22 mouse cellular contexts compared by ENCODE assay signal in genomic region chr8:128549738-128550137, GRCm38 (mm10).
A peak's percentile ranks its signal among the peaks of the same experiment; 100 is the strongest.
DNase-seq lines count a peak whose midpoint lies in the region; ATAC-seq and TF ChIP-seq lines count a peak whose summit lies in the region.
"Had no signal": no experiment of that assay in that cellular context is flagged by ENCODE, and none has a peak within 500 bp of the region (broad histone marks: within the 10 kb centered on the region; RNA-seq: fewer than 3 reads in every experiment).

No protein-coding gene starts in this region.

- no peaks in the 10 kb centered on the region for H3K27me3 ChIP-seq in midbrain, embryonic 11.5 days (ENCODE audit: control insufficient read depth, insufficient read depth, low read length)
- no peaks in the 10 kb centered on the region for H3K27me3 ChIP-seq in midbrain, postnatal 0 days (ENCODE audit: insufficient read depth, low read length)
- no peaks in the 10 kb centered on the region for H3K27me3 ChIP-seq in midbrain, embryonic 16.5 days (ENCODE audit: control insufficient read depth, insufficient read depth, low read depth, low read length)
- H3K27me3 ChIP-seq: embryonic facial prominence, embryonic 13.5 days; forebrain, embryonic 12.5 days; heart, embryonic 13.5 days; hindbrain, embryonic 12.5 days had no signal

- H3K9ac ChIP-seq in midbrain, embryonic 11.5 days (ENCODE audit: low read length): no peak overlapping the region
- no peak overlapping the region for H3K9ac ChIP-seq in midbrain, postnatal 0 days (replicated peaks; ENCODE audit: low read length, poor library complexity, severe bottlenecking)
- H3K9ac ChIP-seq in midbrain, embryonic 16.5 days (ENCODE audit: low read depth, low read length): no peak overlapping the region
- H3K9ac ChIP-seq: embryonic facial prominence, embryonic 13.5 days; forebrain, embryonic 12.5 days; heart, embryonic 13.5 days; hindbrain, embryonic 12.5 days had no signal

- H3K36me3 ChIP-seq in midbrain, embryonic 11.5 days (ENCODE audit: control insufficient read depth, insufficient read depth, low read length): no peaks in the 10 kb centered on the region
- no peaks in the 10 kb centered on the region for H3K36me3 ChIP-seq in midbrain, postnatal 0 days (ENCODE audit: insufficient read depth, low read length)
- H3K36me3 ChIP-seq in midbrain, embryonic 16.5 days (ENCODE audit: control insufficient read depth, insufficient read depth, low read length): no peaks in the 10 kb centered on the region
- H3K36me3 ChIP-seq: embryonic facial prominence, embryonic 13.5 days; forebrain, embryonic 12.5 days; G1E; heart, embryonic 13.5 days; hindbrain, embryonic 12.5 days had no signal

- DNase-seq in midbrain, embryonic 11.5 days (ENCODE audit: low spot score, missing footprints): peak; percentile 61
- DNase-seq in midbrain, postnatal 0 days (ENCODE audit: low spot score): no peak
- peak; percentile 94 for DNase-seq in induced T-regulatory cell, adult 2 months (ENCODE audit: low read depth)
- DNase-seq in naive thymus-derived CD4-positive, alpha-beta T cell, adult 2 months (ENCODE audit: low read depth): peak; percentile 40
- no peak for DNase-seq in layer of hippocampus, postnatal 14 days (ENCODE audit: low spot score in 2 of 2)
- no peak for DNase-seq in layer of hippocampus, adult 8-10 months (ENCODE audit: low spot score in 2 of 2)
- DNase-seq: adrenal gland, postnatal 25 days; B cell, adult 2 months; cerebellum, adult 18-20 months; cerebellum, adult 9-11 months; cerebellum, postnatal 36 days; gastrocnemius, postnatal 36 days; heart, adult 11 months; heart, postnatal 4 days had no signal

- no peak for ATAC-seq in midbrain, embryonic 11.5 days (ENCODE audit: low FRiP score)
- no peak for ATAC-seq in midbrain, postnatal 0 days (ENCODE audit: low FRiP score)
- ATAC-seq in midbrain, embryonic 16.5 days: no peak
- ATAC-seq: forebrain, embryonic 16.5 days; hindbrain, embryonic 16.5 days had no signal

- no peaks in the 10 kb centered on the region for H3K9me3 ChIP-seq in midbrain, embryonic 11.5 days (ENCODE audit: control insufficient read depth, low read length)
- no peaks in the 10 kb centered on the region for H3K9me3 ChIP-seq in midbrain, postnatal 0 days (ENCODE audit: low read length)
- no peaks in the 10 kb centered on the region for H3K9me3 ChIP-seq in midbrain, embryonic 16.5 days (replicated peaks; ENCODE audit: control insufficient read depth, low read length, poor library complexity, severe bottlenecking)
- H3K9me3 ChIP-seq: embryonic facial prominence, embryonic 13.5 days; forebrain, embryonic 12.5 days; G1E; heart, embryonic 13.5 days; hindbrain, embryonic 12.5 days had no signal

- no peak overlapping the region for H3K4me3 ChIP-seq in midbrain, embryonic 11.5 days (ENCODE audit: low read depth, low read length)
- no peak overlapping the region for H3K4me3 ChIP-seq in midbrain, postnatal 0 days (ENCODE audit: low read depth, low read length)
- no peak overlapping the region for H3K4me3 ChIP-seq in midbrain, embryonic 16.5 days (ENCODE audit: low read depth, low read length)
- H3K4me3 ChIP-seq: embryonic facial prominence, embryonic 13.5 days; forebrain, embryonic 12.5 days; heart, embryonic 13.5 days; hindbrain, embryonic 12.5 days had no signal

- H3K27ac ChIP-seq in midbrain, embryonic 11.5 days (ENCODE audit: low read depth, low read length): no peak overlapping the region
- no peak overlapping the region for H3K27ac ChIP-seq in midbrain, postnatal 0 days (ENCODE audit: low read depth, low read length)
- no peak overlapping the region for H3K27ac ChIP-seq in midbrain, embryonic 16.5 days (ENCODE audit: low read length)
- H3K27ac ChIP-seq: embryonic facial prominence, embryonic 13.5 days; forebrain, embryonic 12.5 days; heart, embryonic 13.5 days; hindbrain, embryonic 12.5 days had no signal

- TF ChIP-seq CTCF in midbrain, postnatal 0 days (IDR thresholded peaks at IDR 0.05): no peak

- WGBS in midbrain, embryonic 11.5 days: 84% methylated on average over 5 of the region's 5 CpGs
- WGBS in midbrain, postnatal 0 days: 94% methylated on average over 5 of the region's 5 CpGs
- WGBS in midbrain, embryonic 16.5 days: 96% methylated on average over 5 of the region's 5 CpGs

- H3K4me1 ChIP-seq in midbrain, embryonic 11.5 days (ENCODE audit: control insufficient read depth, insufficient read depth, low read length): no peaks in the 10 kb centered on the region
- no peaks in the 10 kb centered on the region for H3K4me1 ChIP-seq in midbrain, postnatal 0 days (ENCODE audit: insufficient read depth, low read length)
- no peaks in the 10 kb centered on the region for H3K4me1 ChIP-seq in midbrain, embryonic 16.5 days (ENCODE audit: control insufficient read depth, insufficient read depth, low read length)
- H3K4me1 ChIP-seq: forebrain, embryonic 12.5 days; hindbrain, embryonic 12.5 days had no signal

- no peak overlapping the region for H3K4me2 ChIP-seq in midbrain, embryonic 11.5 days
- H3K4me2 ChIP-seq in midbrain, postnatal 0 days (ENCODE audit: low read depth, low read length, poor library complexity, severe bottlenecking): no peak overlapping the region
- H3K4me2 ChIP-seq in midbrain, embryonic 16.5 days (ENCODE audit: low read length): no peak overlapping the region
- H3K4me2 ChIP-seq: embryonic facial prominence, embryonic 13.5 days; forebrain, embryonic 12.5 days; heart, embryonic 13.5 days; hindbrain, embryonic 12.5 days had no signal

Comparison
In these comparisons a context has a peak if more than half of its experiments do, and no peak if none do; other contexts are left out.
1. DNase-seq: peak in midbrain, embryonic 11.5 days (single experiment), induced T-regulatory cell, adult 2 months (single experiment) and naive thymus-derived CD4-positive, alpha-beta T cell, adult 2 months (single experiment); none in midbrain, postnatal 0 days (single experiment), layer of hippocampus, postnatal 14 days (0 of 2) and layer of hippocampus, adult 8-10 months (0 of 2).